Mouse (Mus musculus) heart, adult 2 months (tissue): Measurements from ENCODE around the gene Kmt5b.

Experiments
- CTCF ChIP-seq: fragments of 200-600 bp; IDR thresholded peaks from 2 replicates; pipeline ENCODE4 v1.8.1; 2022; ENCODE audit warnings: antibody characterized with exemption, mild to moderate bottlenecking, moderate library complexity
- EP300 ChIP-seq: fragments of 200-500 bp; IDR thresholded peaks from 2 replicates; pipeline ENCODE4 v1.6.1; 2011; ENCODE audit warnings: low read depth, low read length, control low read depth; ENCODE audit not compliant: insufficient read depth
- POLR2A ChIP-seq: fragments of 200-500 bp; IDR thresholded peaks from 2 replicates; pipeline ENCODE4 v1.6.1; 2011; ENCODE audit warnings: mild to moderate bottlenecking, low read depth, low read length, control low read depth; ENCODE audit not compliant: insufficient read depth

DNA sequence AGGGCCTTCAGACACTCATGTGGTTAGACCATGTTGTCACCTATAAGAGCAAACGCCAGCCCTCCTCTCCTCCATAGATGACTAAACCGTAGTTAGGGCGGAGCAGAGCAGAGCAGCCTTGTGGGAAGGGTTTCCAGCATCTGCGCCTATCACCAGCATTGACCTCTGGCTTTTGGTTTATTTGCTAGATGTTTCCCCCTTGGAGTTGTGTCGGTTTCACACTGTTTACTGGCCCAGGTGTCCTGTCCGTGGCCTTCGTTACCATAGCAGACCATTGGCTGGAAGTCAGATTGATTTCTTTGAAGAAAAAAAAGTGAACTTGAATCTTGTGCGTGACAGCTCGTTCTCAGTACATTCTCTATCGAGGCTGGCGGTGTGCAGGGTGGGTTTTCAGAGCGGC lies 48.6 kb downstream of the Kmt5b start:
- TF ChIP-seq POLR2A (no peak), CTCF (no peak), EP300 (no peak)
